Mouse (Mus musculus): ENCODE data around the gene Ccr1.

Ccr1 gene

DNA sequence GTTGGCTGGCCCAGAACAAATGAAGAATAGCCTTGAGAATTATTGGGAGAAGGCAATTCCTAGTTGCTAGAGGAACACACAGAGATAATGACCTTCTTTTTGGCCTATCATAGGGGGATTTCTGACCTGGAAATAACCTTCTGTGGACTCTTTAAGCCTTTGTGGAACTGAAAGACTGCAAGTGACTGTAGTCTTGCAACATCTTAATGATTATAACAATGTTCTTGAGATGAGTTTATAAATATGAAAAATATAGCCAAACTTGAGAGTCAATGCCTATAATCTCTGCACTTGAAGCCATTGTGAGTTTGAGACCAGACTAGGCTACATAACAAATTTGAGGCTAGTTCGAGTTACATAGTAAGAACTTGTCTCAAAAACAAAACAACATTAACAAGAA, 11.6 kb downstream of the Ccr1 start:
- DNase-seq (ENCODE audit: low spot score in 2 of 2) = no peak

DNA sequence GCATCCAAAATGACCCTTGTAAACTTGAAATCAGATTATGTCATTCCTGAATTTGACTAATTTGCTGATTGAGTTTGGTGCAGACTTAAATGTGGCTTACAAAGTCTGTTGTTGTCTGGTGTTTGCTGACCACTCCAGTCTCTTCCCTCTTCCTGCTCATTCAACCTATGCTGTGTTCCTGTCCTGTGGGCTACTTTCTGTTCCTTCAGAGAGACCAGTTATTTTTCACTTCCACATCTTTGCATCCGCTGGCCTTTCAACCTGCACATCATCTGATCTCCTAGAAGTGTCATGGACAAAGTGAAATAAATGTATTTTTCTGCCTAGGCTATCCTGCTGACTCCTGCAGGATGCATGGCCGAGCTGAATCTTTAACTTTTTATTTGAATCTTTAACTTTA, 14.9 kb downstream of the Ccr1 start:
- DNase-seq (ENCODE audit: low spot score in 2 of 2) = peak in 1 of 2 experiments; percentile 29

DNA sequence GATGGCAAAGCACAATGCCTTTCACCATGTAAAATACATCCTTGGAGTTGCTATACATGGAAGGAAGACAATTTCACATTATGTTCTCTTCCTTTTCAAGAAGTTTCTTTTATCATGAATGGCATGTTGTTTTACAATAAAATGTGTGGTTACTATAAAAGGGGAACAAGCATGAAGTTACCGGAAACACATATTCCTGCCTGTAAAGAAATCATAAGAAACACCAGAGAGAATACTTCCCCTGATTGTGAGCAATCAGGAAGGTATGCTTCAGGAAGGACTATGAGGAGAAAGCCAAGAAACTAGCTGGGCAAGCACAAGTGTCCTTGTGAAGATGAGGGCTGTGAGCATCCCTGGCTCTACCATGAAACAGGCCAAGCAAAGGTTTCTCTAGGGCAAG, 17.3 kb downstream of the Ccr1 start:
- DNase-seq (ENCODE audit: low spot score in 2 of 2) = no peak

DNA sequence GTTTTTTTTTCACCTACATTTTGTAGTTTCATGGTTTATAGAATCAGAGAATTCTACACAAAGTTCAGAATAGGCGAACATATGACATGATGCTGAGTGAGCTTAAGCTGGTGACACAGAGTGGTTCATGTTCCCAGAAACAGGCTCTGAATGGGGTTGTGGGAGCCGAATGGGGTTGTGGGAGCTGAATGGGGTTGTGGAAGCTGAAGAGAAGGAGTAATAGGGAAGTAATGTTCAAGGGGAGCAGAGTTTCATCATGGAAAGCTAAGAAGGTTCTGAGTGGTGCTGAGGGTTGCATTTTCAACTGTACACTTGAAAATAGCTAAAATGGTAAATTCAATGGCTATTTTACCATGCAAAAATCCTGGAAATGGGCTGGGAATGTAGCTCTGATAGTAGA, 19.1 kb downstream of the Ccr1 start:
- no peak for DNase-seq (ENCODE audit: low spot score in 2 of 2)

DNA sequence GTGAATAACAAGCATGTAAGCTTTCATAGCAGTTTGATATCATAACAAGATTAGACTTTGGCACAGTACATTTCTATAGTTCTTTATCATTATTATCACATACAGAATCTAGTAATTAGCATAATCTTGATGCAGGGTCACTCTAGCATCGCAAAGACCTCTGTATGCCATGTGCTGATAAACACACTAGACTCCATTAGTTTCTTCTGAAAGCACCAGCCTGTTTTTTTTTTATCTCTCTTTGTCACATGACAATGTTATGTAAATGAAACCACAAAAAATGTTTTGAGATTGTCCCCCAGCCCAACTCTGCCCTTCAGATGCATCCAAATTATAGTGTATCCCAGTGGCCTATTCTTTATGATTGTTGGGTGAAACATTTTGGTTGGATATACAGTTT, 20.7 kb downstream of the Ccr1 start:
- DNase-seq (ENCODE audit: low spot score in 2 of 2) = no peak

DNA sequence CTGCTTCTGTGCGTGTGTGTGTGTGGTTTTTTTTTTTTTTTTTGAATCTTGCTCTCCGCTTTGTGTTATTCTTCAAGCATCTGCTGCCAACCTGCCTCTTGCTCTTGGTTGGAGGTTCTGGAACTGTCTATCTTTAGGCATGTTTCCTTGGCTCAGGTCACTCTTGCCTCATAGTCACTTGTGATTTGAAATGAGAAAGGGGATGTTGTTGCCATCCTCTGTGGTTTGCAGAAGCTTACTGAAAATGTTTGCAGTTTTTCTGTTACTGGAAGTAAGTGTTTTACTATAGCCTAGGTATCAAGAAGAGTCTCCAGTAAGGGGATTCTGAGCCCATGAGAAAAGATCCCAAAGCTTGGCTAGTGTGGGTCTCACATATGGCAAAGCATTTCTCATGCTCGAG, 26.5 kb downstream of the Ccr1 start:
- DNase-seq (ENCODE audit: low spot score in 2 of 2) = no peak

DNA sequence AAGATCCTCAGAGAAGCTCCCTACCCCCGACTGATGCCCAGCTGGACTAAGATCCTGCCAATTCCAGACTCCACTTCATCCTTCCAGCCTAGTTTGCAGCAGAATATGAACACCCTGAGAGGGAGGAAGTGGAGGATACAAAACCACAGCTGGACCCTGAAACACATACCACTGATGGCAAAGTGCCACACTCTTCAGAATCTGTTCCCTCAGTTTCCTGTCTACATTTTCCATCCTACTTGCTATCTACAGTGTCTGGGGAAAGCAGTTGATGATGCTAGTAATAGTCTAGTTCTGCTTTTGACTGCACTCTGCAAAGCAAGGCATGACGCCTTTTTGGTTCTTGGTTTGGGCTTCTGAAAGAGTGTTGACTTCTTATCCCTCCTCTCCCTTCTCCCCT, 27.2 kb downstream of the Ccr1 start:
- peak; percentile 41 to 59 for DNase-seq (ENCODE audit: low spot score in 2 of 2)

DNA sequence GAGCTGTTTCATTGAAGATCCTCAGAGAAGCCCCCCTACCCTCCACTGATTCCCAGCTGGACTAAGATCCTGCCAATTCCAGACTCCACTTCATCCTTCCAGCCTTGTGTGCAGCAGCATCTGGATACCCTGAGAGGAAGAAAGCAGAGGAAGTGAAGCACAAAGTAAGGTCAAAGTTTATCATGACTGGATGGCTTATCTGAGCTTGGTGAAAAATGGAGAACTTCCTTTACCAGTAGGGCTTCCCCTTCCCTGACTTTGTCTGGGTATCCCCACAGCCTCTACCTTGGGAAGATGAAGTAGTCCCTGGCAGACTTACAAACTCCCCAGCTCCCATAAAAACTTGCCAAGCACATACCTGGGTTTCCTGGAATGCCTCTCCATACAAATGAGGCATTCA, 27.9 kb downstream of the Ccr1 start:
- no peak for DNase-seq (ENCODE audit: low spot score in 2 of 2)

DNA sequence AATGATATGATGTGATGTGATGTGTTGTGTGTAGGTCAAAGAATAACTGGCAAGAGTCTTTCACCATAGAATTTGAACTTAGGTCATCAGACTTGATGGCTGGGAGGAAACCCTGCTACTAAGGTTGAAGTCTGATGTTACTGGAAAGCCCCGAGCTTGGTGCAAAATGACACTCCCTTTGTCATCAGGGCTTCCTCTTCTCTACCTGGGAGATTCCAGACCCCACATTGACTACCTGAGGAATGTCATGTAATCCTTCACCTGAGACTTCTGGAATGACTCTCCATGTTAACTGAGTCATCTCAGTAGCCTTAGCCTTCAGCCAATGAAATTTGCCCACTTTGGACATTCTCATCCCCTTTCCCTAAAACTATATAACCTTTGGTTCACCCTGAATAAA, 28.3 kb downstream of the Ccr1 start:
- DNase-seq (ENCODE audit: low spot score in 2 of 2) = no peak

DNA sequence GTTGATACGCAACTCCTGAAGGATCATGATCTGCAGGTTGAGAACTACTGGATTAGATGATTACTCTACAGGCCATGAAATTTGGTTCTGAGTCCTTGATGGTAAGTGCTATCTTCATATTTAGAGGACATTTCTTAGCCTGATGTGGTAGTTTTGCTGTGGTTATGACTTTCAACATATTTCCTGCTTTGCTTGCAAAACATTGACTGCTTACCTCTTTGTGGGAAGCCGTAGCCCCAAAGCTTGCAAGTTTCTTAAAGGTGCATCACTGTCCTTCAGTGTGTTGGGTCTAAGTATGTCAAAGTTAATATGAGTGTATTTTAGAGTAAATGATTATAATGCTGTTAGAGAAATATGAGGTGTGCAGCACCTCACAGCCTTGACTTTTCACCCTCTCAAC, 30.5 kb downstream of the Ccr1 start:
- no peak for DNase-seq (ENCODE audit: low spot score in 2 of 2)

DNA sequence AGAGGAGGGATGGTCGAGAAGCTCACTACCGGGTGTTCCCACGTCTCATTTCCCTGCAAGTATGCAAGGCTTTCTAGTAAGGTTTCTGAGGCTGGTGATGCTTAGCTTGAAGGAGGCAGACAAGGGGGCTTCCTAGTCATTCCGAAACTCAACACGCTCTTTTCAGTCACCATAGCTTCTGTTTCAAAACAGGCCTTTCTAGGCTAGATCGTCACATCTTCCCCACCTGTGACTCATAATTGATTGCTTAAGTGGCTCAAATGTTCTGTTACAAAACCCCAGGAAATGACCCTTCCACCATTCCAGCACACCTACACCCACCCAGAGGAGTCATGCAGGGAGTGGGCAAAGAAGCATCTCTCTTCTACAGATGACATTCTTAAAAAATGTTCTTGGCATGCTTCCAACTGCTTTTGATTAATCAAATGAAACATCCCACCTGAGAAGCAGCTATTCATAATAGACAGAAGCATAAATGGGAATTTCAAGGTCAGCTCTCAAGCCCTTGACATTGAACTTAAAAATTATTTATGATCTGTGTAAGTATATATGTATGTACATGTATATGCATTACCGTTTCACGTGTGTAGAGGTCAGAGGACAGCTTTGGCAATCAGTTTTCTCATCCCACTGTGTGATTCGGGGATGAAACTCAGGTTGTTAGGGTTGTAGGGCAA, 31.8 kb downstream of the Ccr1 start:
- DNase-seq (ENCODE audit: low spot score in 2 of 2) = no peak

DNA sequence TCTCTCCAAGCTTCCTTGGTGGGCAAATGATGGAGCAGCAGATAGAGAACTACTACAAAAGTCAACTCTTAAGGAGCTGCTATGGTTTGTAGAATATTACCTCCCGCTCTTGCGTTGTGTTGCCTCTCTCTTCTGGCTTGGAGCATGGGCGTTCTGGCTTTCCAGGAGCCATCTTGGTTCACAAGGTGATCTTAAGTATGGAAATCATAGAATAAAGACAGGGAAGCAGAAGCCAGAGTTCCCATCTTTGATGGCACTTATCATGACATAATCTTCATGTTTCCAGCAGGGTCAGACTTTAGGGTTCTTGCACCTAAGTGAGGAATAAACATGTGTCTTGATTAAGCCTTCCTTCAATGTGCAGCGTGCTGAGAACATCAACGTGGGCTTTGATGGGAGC, 32.7 kb downstream of the Ccr1 start:
- DNase-seq (ENCODE audit: low spot score in 2 of 2) = no peak

DNA sequence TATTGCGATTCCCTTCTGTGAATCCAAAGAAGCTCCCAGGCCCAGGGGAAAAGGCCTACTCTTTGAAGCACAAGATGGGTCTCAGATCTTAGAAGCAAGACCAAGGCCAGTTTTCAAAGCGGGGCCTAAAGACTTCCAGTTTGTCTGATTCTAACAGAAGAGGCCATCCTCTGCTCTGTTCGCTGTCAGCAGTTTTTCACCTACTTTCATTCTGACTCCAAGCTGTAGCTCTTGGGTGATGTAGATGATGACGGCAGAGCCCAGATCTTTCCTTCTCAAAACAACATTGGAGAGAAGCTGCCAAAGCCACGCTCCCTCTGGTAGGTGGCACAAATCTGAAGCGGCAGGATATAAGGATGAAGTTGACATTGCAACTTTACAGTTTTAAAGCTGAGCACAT, 33.1 kb downstream of the Ccr1 start:
- DNase-seq (ENCODE audit: low spot score in 2 of 2) = no peak

DNA sequence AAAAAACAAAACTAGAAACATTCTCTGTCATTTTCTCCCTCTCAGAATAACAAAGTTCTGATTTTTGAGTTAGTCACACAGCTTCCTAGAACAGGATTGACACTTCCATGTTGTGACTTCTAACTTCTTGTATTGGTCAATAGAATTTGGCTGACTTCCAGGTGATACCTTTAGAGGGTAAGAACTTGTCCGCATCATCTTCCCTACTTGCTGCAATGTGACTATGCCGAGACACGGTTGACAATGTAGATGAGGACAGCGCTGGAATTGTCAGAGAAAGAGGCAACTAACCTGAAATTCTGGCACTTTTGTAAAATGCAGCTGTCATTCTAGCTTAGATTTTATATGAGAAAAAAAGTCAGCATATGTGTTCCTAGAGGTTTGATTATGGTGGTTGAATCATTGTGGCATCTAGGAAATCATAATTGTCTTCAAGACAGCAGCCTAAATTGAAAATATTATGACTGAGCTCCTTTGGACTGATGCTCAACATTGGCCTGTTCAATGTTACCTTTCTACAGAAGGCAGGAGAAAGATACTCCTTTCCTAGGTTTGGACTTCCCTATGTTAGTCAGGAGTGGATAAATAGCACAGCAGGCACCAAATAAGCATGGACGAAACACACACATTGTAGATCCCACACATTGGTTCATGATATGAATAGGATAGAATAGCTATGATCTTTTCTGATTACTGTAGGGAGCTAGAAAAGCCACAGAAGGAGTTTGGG, 34.6 kb downstream of the Ccr1 start:
- DNase-seq (ENCODE audit: low spot score in 2 of 2) = no peak

DNA sequence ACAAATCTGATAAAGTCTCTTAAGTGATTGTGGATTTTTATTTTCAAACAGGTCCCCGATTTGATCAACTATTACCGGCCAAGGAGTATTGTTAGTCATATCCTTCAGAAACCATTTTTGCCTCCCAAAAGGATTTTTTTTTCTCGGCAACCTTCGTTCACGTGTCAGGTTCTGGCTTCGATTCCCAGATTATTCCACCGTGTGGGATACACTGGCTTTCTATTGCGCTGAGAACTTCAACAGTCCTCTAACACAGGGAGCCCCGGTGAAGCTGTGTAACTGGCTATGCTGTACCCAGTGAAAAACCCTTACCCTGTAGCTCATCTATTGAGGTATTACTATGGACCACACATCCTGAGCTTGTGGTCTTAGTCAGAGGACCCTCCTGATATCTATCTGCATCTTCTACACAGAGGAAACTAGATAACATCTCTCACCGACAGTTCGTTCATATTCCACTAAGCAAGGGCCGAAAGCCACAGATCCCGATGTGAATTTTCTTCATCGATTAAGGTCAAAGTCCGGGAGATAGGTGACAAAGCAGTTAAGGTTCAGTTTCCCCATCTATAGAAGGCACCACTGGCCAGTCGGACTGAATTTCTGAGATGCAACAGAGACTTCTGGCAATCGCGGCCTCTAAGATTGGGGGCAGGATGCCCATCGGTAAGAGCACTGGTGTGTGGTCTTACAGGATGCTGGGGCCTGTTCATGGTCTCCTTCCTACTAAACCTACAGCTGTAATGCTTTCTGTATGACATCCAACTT, 35.4 kb downstream of the Ccr1 start:
- DNase-seq (ENCODE audit: low spot score in 2 of 2) = no peak

DNA sequence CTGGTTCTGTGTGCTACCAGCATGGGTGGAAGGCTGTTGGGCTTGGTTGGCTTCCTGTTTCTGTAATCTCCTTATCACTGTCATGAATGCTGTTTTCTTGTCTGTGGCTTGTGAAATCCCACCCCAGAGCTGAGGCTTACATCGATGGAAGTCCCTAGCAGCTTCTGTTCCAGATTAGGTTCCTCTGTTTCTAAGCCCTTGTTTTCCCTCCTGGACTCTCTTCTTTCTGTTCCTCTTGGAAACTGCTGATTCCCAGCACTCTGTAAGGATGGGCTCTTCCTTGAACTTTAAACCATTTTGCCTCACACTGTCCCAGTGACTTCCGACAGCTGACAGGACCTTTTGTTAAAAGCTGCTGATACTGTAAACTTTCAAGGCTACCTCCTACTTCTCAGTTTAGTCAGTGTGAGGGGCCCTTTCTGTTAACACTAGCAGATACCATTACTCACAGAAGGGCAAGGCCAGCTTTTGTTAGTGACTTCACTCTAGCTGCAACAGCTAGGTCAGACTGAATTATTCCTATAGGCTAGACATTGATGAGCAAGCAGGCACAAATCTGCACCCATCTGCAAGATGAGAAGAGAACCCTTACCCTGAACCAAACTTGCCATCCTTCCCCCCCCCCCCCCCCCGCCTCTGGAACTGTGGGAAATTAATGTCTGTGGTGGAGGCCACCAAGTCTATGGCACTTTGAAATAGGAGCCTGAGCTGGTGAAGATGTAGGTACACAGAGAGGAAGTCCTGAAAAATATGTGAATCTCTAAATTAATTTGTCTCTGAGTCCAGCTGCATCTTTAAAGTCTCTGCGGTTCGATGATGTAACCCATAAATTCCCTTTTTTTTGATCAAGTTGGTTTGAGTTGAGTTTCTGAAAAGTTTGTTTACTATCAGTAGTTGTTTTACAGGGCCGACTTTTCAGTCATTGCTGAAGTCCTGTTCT, 36.5 kb downstream of the Ccr1 start:
- peak; percentile 30 to 45 for DNase-seq (ENCODE audit: low spot score in 2 of 2)

DNA sequence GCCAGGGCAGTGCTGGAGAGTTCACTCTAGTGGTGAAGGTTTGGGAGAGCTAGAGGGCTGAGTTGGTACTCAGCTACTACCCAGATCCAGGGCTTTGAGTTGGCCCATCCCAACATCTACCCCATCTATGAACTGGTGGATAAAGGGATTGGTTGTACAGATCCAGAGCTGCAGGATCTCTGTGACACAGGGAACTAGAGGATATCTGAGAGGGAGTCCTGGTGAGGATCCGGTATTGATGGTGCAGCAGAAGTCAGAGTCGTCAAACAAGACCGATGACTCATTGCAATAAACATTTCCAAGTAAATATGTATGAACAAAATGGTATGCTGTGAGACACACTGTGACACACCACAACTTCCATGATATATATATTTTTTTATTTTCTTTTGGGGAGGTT, 37.6 kb downstream of the Ccr1 start:
- DNase-seq (ENCODE audit: low spot score in 2 of 2) = no peak

DNA sequence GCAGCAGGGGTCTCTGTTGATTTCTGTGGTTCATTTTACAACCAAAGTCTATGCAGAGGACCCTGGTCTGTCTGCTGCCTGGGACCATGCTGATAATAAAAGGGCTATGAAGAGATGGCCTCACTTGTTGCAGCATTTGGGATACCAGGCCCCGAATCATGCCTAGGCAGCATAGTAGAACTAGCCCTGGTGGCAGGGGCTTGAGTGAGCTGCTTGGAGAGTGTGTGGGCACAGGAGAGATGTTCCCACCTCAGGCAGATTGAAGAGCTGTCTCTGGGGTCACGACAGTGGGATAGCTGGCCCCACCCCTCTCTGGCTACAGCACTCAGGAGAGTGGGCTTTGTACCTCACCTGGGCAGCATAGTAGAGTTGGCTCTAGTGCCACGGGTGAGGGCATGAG, 38.0 kb downstream of the Ccr1 start:
- no peak for DNase-seq (ENCODE audit: low spot score in 2 of 2)

DNA sequence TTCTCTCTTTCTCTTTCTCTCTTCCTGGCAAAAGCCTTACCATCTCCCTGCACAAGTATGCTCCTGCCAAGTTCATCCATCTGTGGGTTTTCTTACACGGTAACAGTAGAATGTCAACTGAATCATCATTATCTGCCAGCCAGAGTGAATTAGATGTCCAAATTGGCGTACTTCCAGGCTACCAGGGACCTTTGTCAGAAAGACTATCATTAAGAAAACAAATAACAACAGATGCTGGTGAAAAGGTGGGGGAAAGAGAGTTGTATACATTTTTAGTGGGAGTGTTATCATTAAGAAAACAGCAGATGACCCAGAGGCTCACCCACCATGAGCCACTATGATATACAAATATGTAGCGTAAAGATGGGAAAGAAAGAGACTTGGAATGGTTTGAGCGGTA, 38.6 kb downstream of the Ccr1 start:
- DNase-seq (ENCODE audit: low spot score in 2 of 2) = no peak

DNA sequence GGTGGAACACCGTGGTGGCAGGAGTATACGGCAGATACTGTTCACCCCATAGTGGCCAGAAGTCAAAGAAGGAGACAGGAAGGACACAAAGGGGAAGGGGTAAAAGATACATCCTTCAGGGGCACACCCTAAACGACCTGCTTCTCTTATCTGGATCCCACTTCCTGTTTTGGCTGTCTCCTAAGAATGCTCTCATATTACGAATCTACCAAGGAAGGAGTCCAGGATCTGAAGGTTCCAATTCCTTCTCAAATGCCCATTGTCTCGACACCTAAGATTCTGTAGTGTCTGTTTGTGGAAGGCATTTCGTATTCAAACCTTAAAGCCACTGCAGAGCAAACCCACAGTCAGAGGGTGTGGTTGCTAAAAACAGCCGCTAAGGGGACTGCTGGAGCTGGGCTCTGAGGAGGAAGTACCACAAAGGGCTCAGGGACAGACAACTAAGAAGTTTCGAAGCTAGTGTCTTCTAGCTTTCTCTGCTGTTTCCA, 39.7 kb downstream of the Ccr1 start:
- DNase-seq (ENCODE audit: low spot score in 2 of 2) = peak in 1 of 2 experiments; percentile 32

DNA sequence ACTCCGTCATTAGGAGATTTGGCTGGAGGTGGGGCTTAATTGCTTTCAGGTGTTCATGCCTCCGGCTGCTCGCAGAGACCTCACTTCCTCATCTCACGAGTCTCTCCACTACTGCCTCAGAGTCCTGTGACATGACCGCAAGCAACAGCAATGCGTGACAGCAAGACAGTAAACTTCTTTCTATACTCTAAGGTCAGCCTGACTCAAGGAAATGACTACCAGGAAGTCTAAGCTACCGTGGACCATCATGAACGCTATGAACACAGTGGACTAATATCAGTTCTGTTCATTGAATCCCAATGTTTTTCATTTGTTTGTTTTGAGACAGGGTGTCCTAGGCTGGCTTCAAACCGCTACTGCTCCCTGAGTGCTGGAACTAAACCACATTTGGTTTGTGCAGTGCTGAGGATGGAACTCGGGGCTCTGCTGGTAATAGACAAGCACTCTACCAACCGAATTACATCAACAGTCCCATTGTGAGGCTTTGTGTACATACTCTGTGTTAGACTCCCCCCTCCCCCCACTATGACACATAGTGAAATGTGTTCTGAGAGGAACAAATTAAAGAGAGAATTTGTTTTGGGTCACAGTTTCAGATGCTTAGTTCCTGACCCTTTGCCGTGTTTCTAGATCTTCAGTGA, 40.3 kb downstream of the Ccr1 start:
- peak in 1 of 2 experiments; percentile 25 for DNase-seq (ENCODE audit: low spot score in 2 of 2)
